Mouse (Mus musculus): ENCODE data around the gene Acat1.

DNA sequence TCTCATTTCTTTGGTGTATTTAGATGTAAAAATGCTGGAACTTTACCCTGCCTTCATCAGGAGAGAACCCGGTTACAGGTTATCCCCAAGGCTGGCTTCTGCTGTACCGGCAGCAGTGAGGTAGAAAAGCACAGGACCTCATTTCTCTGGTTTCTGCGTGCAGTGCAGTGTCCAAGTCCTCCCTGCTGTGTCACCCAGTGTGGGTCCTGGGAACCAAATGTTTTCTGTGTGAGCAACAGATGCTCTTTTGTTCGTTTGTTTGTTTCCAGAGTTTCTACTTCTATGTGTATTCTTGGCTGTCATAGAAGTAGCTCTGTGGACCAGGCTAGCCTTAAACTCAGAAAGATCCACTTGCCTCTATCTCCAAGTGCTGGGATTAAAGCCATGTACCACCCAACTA, 28.3 kb downstream of the Acat1 start:
- no peak for TF ChIP-seq CTCF (IDR thresholded peaks at IDR 0.05; ENCODE audit: control insufficient read depth, insufficient read depth, insufficient read length)
- TF ChIP-seq USF1 (IDR thresholded peaks at IDR 0.05; ENCODE audit: low read depth), result no peak
